Mouse (Mus musculus) intestine, embryonic 14.5 days (tissue): Measurements from ENCODE around the gene Dennd5a. TPM values are rescaled to one million over a fixed set of nuclear protein-coding genes. Genes with fewer than 3 reads are reported as not detected.

Source experiments
- ATAC-seq: fragments of 200-750 bp; cut with Nextera tagmentation; replicated peaks from 2 replicates; pipeline ENCODE4 v1.8.0; 2017; ENCODE audit warnings: low read depth, moderate number of reproducible peaks, moderate TSS enrichment, moderate library complexity; ENCODE audit not compliant: low FRiP score, low TSS enrichment
- DNase-seq: peaks from one replicate; pipeline ENCODE4 v3.0.0-alpha.2; 2018; ENCODE audit warnings: low spot score
- H3K27ac ChIP-seq: fragments of 300-500 bp; sonication (generic); 2 replicates; pipeline ENCODE4 v1.5.1; 2014; ENCODE audit warnings: low read depth, mild to moderate bottlenecking, control low read depth
- H3K27me3 ChIP-seq: fragments of 300-500 bp; sonication (generic); replicated peaks from 2 replicates; pipeline ENCODE4 v1.6.1; 2014; ENCODE audit warnings: low read length, control low read depth; ENCODE audit not compliant: control insufficient read depth, insufficient read depth
- H3K36me3 ChIP-seq: fragments of 300-500 bp; sonication (generic); 2 replicates; pipeline ENCODE4 v1.6.1; 2014; ENCODE audit warnings: low read length, control low read depth; ENCODE audit not compliant: control insufficient read depth, insufficient read depth
- H3K4me1 ChIP-seq: fragments of 300-500 bp; sonication (generic); replicated peaks from 2 replicates; pipeline ENCODE4 v1.6.1; 2014; ENCODE audit warnings: low read length, control low read depth, mixed read lengths; ENCODE audit not compliant: control insufficient read depth, insufficient read depth
- H3K4me2 ChIP-seq: fragments of 300-500 bp; sonication (generic); 2 replicates; pipeline ENCODE4 v1.6.1; 2014; ENCODE audit warnings: low read length
- H3K4me3 ChIP-seq: fragments of 300-500 bp; sonication (generic); 2 replicates; pipeline ENCODE4 v1.5.1; 2014; ENCODE audit warnings: low read depth, low read length, control low read depth, mixed read lengths
- H3K9ac ChIP-seq: fragments of 300-500 bp; sonication (generic); 2 replicates; pipeline ENCODE4 v1.6.1; 2014; ENCODE audit warnings: mild to moderate bottlenecking, low read length
- H3K9me3 ChIP-seq: fragments of 300-500 bp; sonication (generic); 2 replicates; pipeline ENCODE4 v1.6.1; 2016; ENCODE audit warnings: low read length, control low read depth; ENCODE audit not compliant: control insufficient read depth
- WGBS: fragments of 180-500 bp; shearing (Covaris S2); extraction: QIAGEN DNeasy Blood & Tissue Kit; methylation state at CpG from one replicate; pipeline ENCODE4 v1.1.7; 2014; 5-methylcytosine and 5-hydroxymethylcytosine counted together
- polyA plus RNA-seq: library from polyadenylated mRNA; unstranded; fragments of >200 nt; fragmentation: Nextera tagmentation; extraction: Ambion mirVana; gene quantifications from 2 replicates; pipeline ENCODE4 v1.2.1, GENCODE M21; 2014

Gene Dennd5a
- polyA plus RNA-seq, 1 experiment from 2014 or later: 42.6 TPM

DNA sequence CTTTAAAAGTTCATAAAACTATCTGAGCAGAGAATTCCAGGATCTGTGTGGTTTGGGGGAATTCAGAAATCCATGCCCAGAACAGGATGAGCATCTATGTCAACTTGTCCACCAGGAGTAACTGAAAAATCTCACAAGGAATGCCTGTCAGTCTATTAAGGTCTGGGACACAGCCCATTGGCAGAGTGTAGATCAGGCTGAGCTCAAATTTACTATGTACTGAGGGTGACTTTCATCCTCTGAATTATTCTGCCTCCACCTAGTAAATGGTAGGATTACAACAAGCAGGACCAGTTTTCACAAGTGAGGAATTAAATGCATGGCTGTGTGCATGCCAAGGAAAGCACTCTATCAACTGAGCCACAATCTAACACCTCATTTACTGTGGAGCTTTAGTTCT lies 9.3 kb upstream of the Dennd5a start:
- Histone ChIP-seq H3K4me2 (no peak overlapping the region), H3K27ac (peak overlapping the region; percentile 67; the same call in 1 of the 2 replicates), H3K9me3 (no peaks in the 10 kb centered on the region), H3K9ac (no peak overlapping the region), H3K4me1 (peaks cover 13% of the 10 kb centered on the region), H3K36me3 (peaks cover 8% of the 10 kb centered on the region), H3K27me3 (no peaks in the 10 kb centered on the region), H3K4me3 (no peak overlapping the region)
- no peak for DNase-seq
- no peak for ATAC-seq

- H3K27me3 ChIP-seq: no peaks in the 10 kb centered on the region
- H3K36me3 ChIP-seq: peaks cover 8% of the 10 kb centered on the region
- peaks cover 13% of the 10 kb centered on the region for H3K4me1 ChIP-seq
- no peak overlapping the region for H3K4me2 ChIP-seq
- no peaks in the 10 kb centered on the region for H3K9me3 ChIP-seq
- H3K27ac ChIP-seq: peak overlapping the region; percentile 67; the same call in 1 of the 2 replicates
- peak; percentile 82 for ATAC-seq
- WGBS: 6% methylated on average over 2 of the region's 2 CpGs
- no peak overlapping the region for H3K4me3 ChIP-seq
- DNase-seq: peak; percentile 61
- no peak overlapping the region for H3K9ac ChIP-seq
Observed at GRCm38 (mm10) chr7:109968924-109969450, 8.7 kb upstream of the Dennd5a start.

DNA sequence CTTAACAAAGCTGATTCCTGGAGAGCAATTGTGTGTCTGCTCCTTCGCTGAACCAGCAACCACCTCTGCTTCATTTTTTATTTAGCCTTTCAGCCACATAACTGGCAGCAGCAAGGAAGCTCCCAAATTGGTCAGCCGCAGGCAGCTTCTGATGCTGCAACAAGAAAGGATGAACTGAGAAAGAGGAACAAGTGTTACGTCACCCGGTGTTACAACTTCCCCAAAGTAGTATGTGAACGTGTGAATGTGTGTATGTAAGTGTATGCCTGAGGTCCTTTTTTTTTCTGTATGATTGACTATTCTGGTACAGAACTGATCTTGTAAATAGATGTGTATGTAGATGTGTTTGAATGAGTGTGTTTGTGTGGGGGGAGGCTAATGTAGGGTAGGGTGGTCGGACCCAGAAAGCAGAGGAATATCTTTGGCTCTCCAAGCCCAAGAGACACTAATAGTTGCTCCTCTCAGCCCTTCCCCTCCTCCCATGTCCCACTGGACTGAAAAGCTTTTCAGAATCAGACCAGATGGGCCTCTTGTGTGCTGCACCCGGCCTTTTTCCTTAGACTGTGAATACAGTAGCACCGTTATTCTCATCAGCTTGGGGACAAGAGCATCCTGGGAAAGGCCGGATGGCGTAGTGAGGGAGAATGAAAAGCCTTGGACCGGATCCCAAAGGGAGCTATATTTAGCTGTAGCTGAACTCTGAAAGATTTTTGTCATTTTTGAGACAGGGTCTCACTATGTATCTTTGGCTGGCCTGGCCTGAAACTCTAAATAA lies 7.7 kb upstream of the Dennd5a start:
- peak; percentile 54; the same call in 1 of the 2 replicates for ATAC-seq
- no peak overlapping the region for H3K9ac ChIP-seq
- peaks cover 3% of the 10 kb centered on the region; the same call in 1 of the 2 replicates for H3K9me3 ChIP-seq
- H3K4me1 ChIP-seq: peaks cover 13% of the 10 kb centered on the region
- no peak overlapping the region for H3K4me3 ChIP-seq
- no peak for DNase-seq
- no peak overlapping the region for H3K4me2 ChIP-seq
- H3K27ac ChIP-seq: peak overlapping the region; percentile 54; the same call in 1 of the 2 replicates
- H3K36me3 ChIP-seq: peaks cover 7% of the 10 kb centered on the region
- WGBS: 58% methylated on average over 11 of the region's 11 CpGs
- no peaks in the 10 kb centered on the region for H3K27me3 ChIP-seq

GRCm38 (mm10) chr7:109965658-109966057 lies 5.4 kb upstream of the Dennd5a start:
- H3K4me1 ChIP-seq: peaks cover 20% of the 10 kb centered on the region
- no peak overlapping the region for H3K27ac ChIP-seq
- no peak overlapping the region for H3K4me2 ChIP-seq
- peaks cover 3% of the 10 kb centered on the region; the same call in 1 of the 2 replicates for H3K9me3 ChIP-seq
- no peak overlapping the region for H3K4me3 ChIP-seq
- ATAC-seq: no peak
- no peaks in the 10 kb centered on the region for H3K27me3 ChIP-seq
- no peaks in the 10 kb centered on the region for H3K36me3 ChIP-seq
- H3K9ac ChIP-seq: no peak overlapping the region
- DNase-seq: no peak

GRCm38 (mm10) chr7:109963707-109964106 lies 3.4 kb upstream of the Dennd5a start:
- DNase-seq (no peak), ATAC-seq (no peak)
- Histone ChIP-seq H3K9ac (no peak overlapping the region), H3K4me1 (peaks cover 15% of the 10 kb centered on the region), H3K4me3 (no peak overlapping the region), H3K36me3 (no peaks in the 10 kb centered on the region), H3K27me3 (no peaks in the 10 kb centered on the region), H3K27ac (no peak overlapping the region), H3K4me2 (no peak overlapping the region), H3K9me3 (peaks cover 3% of the 10 kb centered on the region; the same call in 1 of the 2 replicates)
- WGBS: 93% methylated on average over 4 of the region's 4 CpGs

DNA sequence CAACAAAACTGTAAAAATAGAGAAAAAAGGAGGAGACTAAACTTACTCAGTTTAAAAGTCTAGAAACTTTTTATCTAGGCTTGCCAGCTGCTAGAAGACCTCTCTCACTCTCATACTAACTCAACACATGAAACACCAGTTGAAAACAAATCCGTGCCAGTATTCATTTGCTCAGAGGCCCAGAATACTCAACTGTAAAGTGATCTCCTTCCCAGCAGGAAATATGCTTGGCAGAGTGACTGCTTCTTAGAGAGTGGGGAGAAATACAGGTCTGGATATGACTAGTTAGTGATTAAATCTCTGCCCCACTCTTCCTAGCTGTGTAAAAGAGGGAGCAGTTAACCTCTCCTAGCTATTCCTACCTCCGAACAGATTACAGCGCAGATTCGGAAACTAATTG lies 2.3 kb upstream of the Dennd5a start:
- H3K27me3 ChIP-seq: no peaks in the 10 kb centered on the region
- peaks cover 3% of the 10 kb centered on the region; the same call in 1 of the 2 replicates for H3K9me3 ChIP-seq
- no peak overlapping the region for H3K4me2 ChIP-seq
- no peak overlapping the region for H3K4me3 ChIP-seq
- H3K27ac ChIP-seq: no peak overlapping the region
- no peak overlapping the region for H3K9ac ChIP-seq
- ATAC-seq (no peak), DNase-seq (no peak)
- no peaks in the 10 kb centered on the region for H3K36me3 ChIP-seq
- H3K4me1 ChIP-seq: peaks cover 19% of the 10 kb centered on the region
- WGBS: 78% methylated on average over 4 of the region's 4 CpGs

GRCm38 (mm10) chr7:109961570-109961969 lies 1.3 kb upstream of the Dennd5a start:
- WGBS: 70% methylated on average over 2 of the region's 2 CpGs
- H3K4me3 ChIP-seq: no peak overlapping the region
- no peak overlapping the region for H3K9ac ChIP-seq
- H3K27ac ChIP-seq: no peak overlapping the region
- DNase-seq (no peak), ATAC-seq (no peak)
- H3K4me2 ChIP-seq: no peak overlapping the region
- H3K36me3 ChIP-seq: no peaks in the 10 kb centered on the region
- no peaks in the 10 kb centered on the region for H3K27me3 ChIP-seq
- H3K9me3 ChIP-seq: peaks cover 3% of the 10 kb centered on the region; the same call in 1 of the 2 replicates
- peaks cover 25% of the 10 kb centered on the region for H3K4me1 ChIP-seq

DNA sequence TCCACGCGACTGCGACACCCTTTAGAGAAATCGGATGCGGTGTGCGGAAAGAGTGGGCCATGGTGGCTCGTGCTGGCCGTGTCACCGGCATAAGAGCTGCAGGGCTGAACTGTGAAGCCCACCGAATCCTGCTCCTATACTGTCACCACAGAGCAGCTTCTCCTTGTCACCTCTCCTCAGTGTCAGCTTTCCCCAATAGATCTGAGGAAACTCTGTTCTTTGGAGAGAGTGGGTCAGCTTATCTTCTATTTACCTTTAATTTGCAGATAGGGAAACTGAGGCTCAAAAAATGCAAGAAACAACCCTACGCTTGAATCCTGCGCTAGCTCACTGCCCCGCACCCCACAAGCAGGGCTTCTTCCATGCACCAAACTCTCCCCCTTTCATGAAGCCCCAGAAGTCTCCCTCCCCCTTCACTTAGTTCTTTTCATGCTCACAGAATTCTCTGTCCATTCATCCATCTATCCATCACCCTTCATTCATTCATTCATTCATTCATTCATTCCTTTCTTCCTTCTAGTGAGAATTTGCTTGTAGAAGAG lies 414 bp upstream of the Dennd5a start:
- Histone ChIP-seq H3K4me3 (peak overlapping the region; percentile 74), H3K9me3 (peaks cover 3% of the 10 kb centered on the region; the same call in 1 of the 2 replicates), H3K27ac (peak overlapping the region; percentile 83), H3K27me3 (no peaks in the 10 kb centered on the region), H3K4me1 (peaks cover 28% of the 10 kb centered on the region), H3K36me3 (no peaks in the 10 kb centered on the region), H3K4me2 (peak overlapping the region; percentile 79), H3K9ac (peak overlapping the region; percentile 95)
- DNase-seq (no peak), ATAC-seq (no peak; the same call in 1 of the 2 replicates)
- WGBS: 10% methylated on average over 13 of the region's 13 CpGs
